Mouse (Mus musculus): ENCODE results near the gene Pck2. TPM values are rescaled to one million over a fixed set of nuclear protein-coding genes. Genes with fewer than 3 reads are reported as not detected.

The Pck2 gene
- total and polyA plus RNA-seq, 3 experiments, result 9.0 to 13.3 (median 9.4) TPM

DNA sequence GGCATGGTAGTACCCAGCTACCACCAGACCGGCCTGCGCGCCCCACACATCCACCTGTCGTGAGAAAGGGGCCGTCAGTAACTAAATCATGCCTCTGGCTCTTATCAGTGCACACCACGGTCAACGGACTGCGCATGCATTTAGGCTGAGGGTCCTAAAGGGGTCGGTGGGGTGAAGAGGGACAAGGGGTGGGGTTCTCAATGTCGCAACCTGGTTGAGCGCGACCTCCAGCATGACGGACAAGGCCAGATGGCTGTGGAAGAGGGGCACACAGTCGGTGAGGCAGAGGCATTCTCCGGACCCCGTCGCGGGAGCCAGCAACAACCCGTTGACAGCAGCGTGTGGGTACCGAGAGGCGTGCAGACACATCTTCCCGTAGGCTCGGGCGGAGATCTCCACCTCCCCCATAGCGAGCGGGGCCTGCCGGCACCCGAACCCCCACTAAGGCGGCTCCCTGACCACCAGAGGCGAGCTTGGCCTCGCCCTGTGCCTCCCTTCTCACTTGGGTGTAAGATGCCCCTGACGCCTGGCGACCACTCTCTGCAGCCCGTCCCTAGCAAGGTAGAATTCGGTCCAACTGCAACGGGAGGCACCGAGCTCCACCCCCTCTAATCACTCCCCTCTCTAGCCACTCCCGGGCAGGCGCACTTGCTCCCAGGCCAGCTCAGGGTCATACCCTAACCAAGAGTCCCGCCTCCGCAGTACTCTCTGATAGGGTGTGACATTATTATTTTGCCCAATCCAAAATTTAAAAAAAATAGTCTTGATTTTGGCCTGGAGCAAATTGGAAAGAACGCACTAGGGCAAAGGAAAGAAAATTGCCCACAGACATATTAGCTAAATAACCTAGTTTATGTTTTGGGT is 44.9 kb downstream of the Pck2 start, which contains the start of gene Emc9:
TSS of gene Emc9 (minus strand) at position 601 of the 864 bp plus-strand sequence.
- no peaks in the 10 kb centered on the region for H3K79me2 ChIP-seq (replicated peaks; ENCODE audit: control insufficient read depth, insufficient read depth, low read length)
- H3K27ac ChIP-seq, result peak within 1 kb of the TSS; percentile 78
- peaks cover 1% of the 10 kb centered on the region; the same call in 1 of the 2 replicates for H3K36me3 ChIP-seq (ENCODE audit: control insufficient read depth, insufficient read depth, low read length)
- peak; percentile 85 to 89 for DNase-seq
- H3K27me3 ChIP-seq (ENCODE audit: control insufficient read depth, insufficient read depth, low read length), result no peaks in the 10 kb centered on the region
- intact Hi-C loops (cut with DNase I), result no loop called here
- peak within 1 kb of the TSS; percentile 76 for H3K4me3 ChIP-seq
- peaks cover 3% of the 10 kb centered on the region for H3K4me1 ChIP-seq (ENCODE audit: control insufficient read depth, insufficient read depth, low read length)
- TF ChIP-seq CTCF (IDR thresholded peaks at IDR 0.05) (peak; percentile 7; the same call in 1 of the 2 replicates), POLR2A (IDR thresholded peaks at IDR 0.05; ENCODE audit: insufficient read depth, low read depth, low read length) (peak; percentile 77), EP300 (IDR thresholded peaks at IDR 0.05; ENCODE audit: insufficient read depth, low read depth, low read length) (no peak)
- WGBS, result 6% methylated on average over 43 of the region's 43 CpGs
- H3K9ac ChIP-seq (ENCODE audit: low read depth, low read length), result peak within 1 kb of the TSS; percentile 91

GRCm38 (mm10) chr14:55585566-55585960 is 45.5 kb downstream of the Pck2 start:
- WGBS, result 48% methylated on average over 6 of the region's 6 CpGs
- H3K9ac ChIP-seq (ENCODE audit: low read depth, low read length), result peak overlapping the region; percentile 22; the same call in 1 of the 2 replicates
- no peak for TF ChIP-seq CTCF (IDR thresholded peaks at IDR 0.05)
- no peak for TF ChIP-seq POLR2A (IDR thresholded peaks at IDR 0.05; ENCODE audit: insufficient read depth, low read depth, low read length)
- no peak for TF ChIP-seq EP300 (IDR thresholded peaks at IDR 0.05; ENCODE audit: insufficient read depth, low read depth, low read length)
- H3K79me2 ChIP-seq (replicated peaks; ENCODE audit: control insufficient read depth, insufficient read depth, low read length), result no peaks in the 10 kb centered on the region
- peaks cover 3% of the 10 kb centered on the region for H3K4me1 ChIP-seq (ENCODE audit: control insufficient read depth, insufficient read depth, low read length)
- intact Hi-C loops (cut with DNase I), result no loop called here
- H3K27me3 ChIP-seq (ENCODE audit: control insufficient read depth, insufficient read depth, low read length), result no peaks in the 10 kb centered on the region
- peaks cover 4% of the 10 kb centered on the region; the same call in 1 of the 2 replicates for H3K36me3 ChIP-seq (ENCODE audit: control insufficient read depth, insufficient read depth, low read length)
- H3K4me3 ChIP-seq, result peak overlapping the region; percentile 76
- peak in 1 of 2 experiments; percentile 34 for DNase-seq
- peak overlapping the region; percentile 78 for H3K27ac ChIP-seq

GRCm38 (mm10) chr14:55586149-55586548 is 46.1 kb downstream of the Pck2 start:
- Histone ChIP-seq H3K4me3 (no peak overlapping the region), H3K36me3 (ENCODE audit: control insufficient read depth, insufficient read depth, low read length) (peaks cover 4% of the 10 kb centered on the region; the same call in 1 of the 2 replicates), H3K79me2 (replicated peaks; ENCODE audit: control insufficient read depth, insufficient read depth, low read length) (no peaks in the 10 kb centered on the region), H3K27me3 (ENCODE audit: control insufficient read depth, insufficient read depth, low read length) (no peaks in the 10 kb centered on the region), H3K4me1 (ENCODE audit: control insufficient read depth, insufficient read depth, low read length) (peaks cover 3% of the 10 kb centered on the region), H3K9ac (ENCODE audit: low read depth, low read length) (no peak overlapping the region), H3K27ac (no peak overlapping the region; the same call in 1 of the 2 replicates)
- intact Hi-C loops (cut with DNase I), result no loop called here
- no peak for TF ChIP-seq CTCF (IDR thresholded peaks at IDR 0.05)
- no peak for TF ChIP-seq POLR2A (IDR thresholded peaks at IDR 0.05; ENCODE audit: insufficient read depth, low read depth, low read length)
- TF ChIP-seq EP300 (IDR thresholded peaks at IDR 0.05; ENCODE audit: insufficient read depth, low read depth, low read length), result no peak
- 99% methylated on average over 2 of the region's 2 CpGs for WGBS
- DNase-seq, result no peak

DNA sequence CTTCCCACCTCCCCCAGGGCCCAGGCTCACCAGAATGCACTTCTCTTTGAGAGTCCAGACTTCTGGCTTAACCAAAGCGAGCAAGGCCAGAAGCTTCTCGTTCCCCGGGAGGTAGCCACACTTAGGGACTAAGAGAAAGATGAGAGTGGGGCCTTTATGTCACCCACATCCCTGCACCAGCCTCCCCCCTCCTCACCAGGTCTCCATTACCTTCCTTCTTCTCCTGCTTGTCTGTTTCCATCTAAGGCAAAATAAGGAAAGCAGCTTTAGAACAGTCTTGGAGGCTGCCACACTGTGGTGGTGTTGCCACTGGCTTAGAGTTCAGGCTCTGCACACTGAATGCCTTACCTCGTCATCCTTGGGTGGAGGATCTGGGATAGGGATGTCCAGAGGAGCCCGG is 49.2 kb downstream of the Pck2 start:
- intact Hi-C loops (cut with DNase I), result no loop called here
- no peak for DNase-seq
- Histone ChIP-seq H3K27me3 (ENCODE audit: control insufficient read depth, insufficient read depth, low read length) (no peaks in the 10 kb centered on the region), H3K9ac (ENCODE audit: low read depth, low read length) (no peak overlapping the region), H3K27ac (no peak overlapping the region), H3K36me3 (ENCODE audit: control insufficient read depth, insufficient read depth, low read length) (peaks cover 4% of the 10 kb centered on the region; the same call in 1 of the 2 replicates), H3K4me3 (no peak overlapping the region), H3K79me2 (replicated peaks; ENCODE audit: control insufficient read depth, insufficient read depth, low read length) (0 out of 2 replicates have a peak, but pooled peaks cover 2% of the 10 kb centered on the region), H3K4me1 (ENCODE audit: control insufficient read depth, insufficient read depth, low read length) (peaks cover 10% of the 10 kb centered on the region)
- no peak for TF ChIP-seq CTCF (IDR thresholded peaks at IDR 0.05)
- TF ChIP-seq EP300 (IDR thresholded peaks at IDR 0.05; ENCODE audit: insufficient read depth, low read depth, low read length), result no peak
- no peak for TF ChIP-seq POLR2A (IDR thresholded peaks at IDR 0.05; ENCODE audit: insufficient read depth, low read depth, low read length)
- WGBS, result 90% methylated on average over 5 of the region's 5 CpGs

GRCm38 (mm10) chr14:55589771-55590448 is 49.8 kb downstream of the Pck2 start:
- Histone ChIP-seq H3K4me1 (ENCODE audit: control insufficient read depth, insufficient read depth, low read length) (peaks cover 10% of the 10 kb centered on the region), H3K79me2 (replicated peaks; ENCODE audit: control insufficient read depth, insufficient read depth, low read length) (peaks cover 3% of the 10 kb centered on the region; the same call in 1 of the 2 replicates), H3K27me3 (ENCODE audit: control insufficient read depth, insufficient read depth, low read length) (no peaks in the 10 kb centered on the region), H3K4me3 (peak overlapping the region; percentile 81), H3K36me3 (ENCODE audit: control insufficient read depth, insufficient read depth, low read length) (peaks cover 4% of the 10 kb centered on the region; the same call in 1 of the 2 replicates), H3K27ac (peak overlapping the region; percentile 84), H3K9ac (ENCODE audit: low read depth, low read length) (peak overlapping the region; percentile 81)
- no peak for DNase-seq
- WGBS, result 70% methylated on average over 11 of the region's 11 CpGs
- intact Hi-C loops (cut with DNase I), result loop anchor here (2.0 kb wide), 1 partner anchor 15 kb away; no protein-coding TSS in a partner anchor
- no peak for TF ChIP-seq POLR2A (IDR thresholded peaks at IDR 0.05; ENCODE audit: insufficient read depth, low read depth, low read length)
- TF ChIP-seq EP300 (IDR thresholded peaks at IDR 0.05; ENCODE audit: insufficient read depth, low read depth, low read length), result no peak
- TF ChIP-seq CTCF (IDR thresholded peaks at IDR 0.05), result no peak
